Mouse (Mus musculus): ENCODE data around the gene Cd37. TPM values are rescaled to one million over a fixed set of nuclear protein-coding genes. Genes with fewer than 3 reads are reported as not detected.

Gene Cd37
- total RNA-seq, 2 experiments from 2014 or later = 2.8 to 4.4 TPM

Other genes with a start within 250 kb of the Cd37 start
- gene Irf3, start 241.5 kb downstream of the Cd37 start, total RNA-seq (2021) = 10 to 100 TPM; 27.3 to 31.7 TPM
- 10 to 100 TPM; 10.2 to 11.2 TPM for gene Bcl2l12, start 240.4 kb downstream of the Cd37 start, total RNA-seq (2021)
- gene Scaf1, start 222.8 kb downstream of the Cd37 start, total RNA-seq (2021) = 10 to 100 TPM; 48.0 to 48.1 TPM
- 10 to 100 TPM; 45.1 to 53.3 TPM for gene Rras, start 221.2 kb downstream of the Cd37 start, total RNA-seq (2021)
- 10 to 100 TPM; 23.4 to 29.4 TPM for gene Prr12, start 186.2 kb downstream of the Cd37 start, total RNA-seq (2021)
- 10 to 100 TPM; 30.3 to 32.1 TPM for gene Nosip, start 176.7 kb downstream of the Cd37 start, total RNA-seq (2021)
- 1 to 10 TPM; 7.7 to 7.9 TPM for gene Prrg2, start 176.4 kb downstream of the Cd37 start, total RNA-seq (2021)
- 10 to 100 TPM; 26.4 to 28.1 TPM for gene Rcn3, start 146.9 kb downstream of the Cd37 start, total RNA-seq (2021)
- gene Fcgrt, start 135.3 kb downstream of the Cd37 start, total RNA-seq (2021) = 10 to 100 TPM; 77.1 to 84.5 TPM
- gene Rps11, start 114.7 kb downstream of the Cd37 start, total RNA-seq (2021) = 100 to 1,000 TPM; 567 to 587 TPM
- gene Rpl13a, start 110.4 kb downstream of the Cd37 start, total RNA-seq (2021) = 100 to 1,000 TPM; 580 to 665 TPM
- not detected for gene Gm45713, start 102.9 kb downstream of the Cd37 start, total RNA-seq (2021)
- gene Flt3l, start 102.7 kb downstream of the Cd37 start, total RNA-seq (2021) = 10 to 100 TPM in 1 of 2 experiments, 1 to 10 TPM in 1; 7.0 to 16.1 TPM
- gene Pih1d1, start 84.8 kb downstream of the Cd37 start, total RNA-seq (2021) = 10 to 100 TPM; 41.8 to 43.1 TPM
- 10 to 100 TPM; 20.6 to 22.8 TPM for gene Aldh16a1, start 84.5 kb downstream of the Cd37 start, total RNA-seq (2021)
- gene Slc17a7, start 75.2 kb downstream of the Cd37 start, total RNA-seq (2021) = 10 to 100 TPM; 19.7 to 21.0 TPM
- gene Gfy, start 59.5 kb downstream of the Cd37 start, total RNA-seq (2021) = not detected
- not detected for gene Pth2, start 58.1 kb downstream of the Cd37 start, total RNA-seq (2021)
- not detected for gene Ccdc155, start 34.2 kb downstream of the Cd37 start, total RNA-seq (2021)
- not detected for gene Dkkl1, start 27.0 kb downstream of the Cd37 start, total RNA-seq (2021)
- 10 to 100 TPM; 10.3 to 11.4 TPM for gene Tead2, start 23.4 kb downstream of the Cd37 start, total RNA-seq (2021)
- not detected for gene Slc6a16, start 2.0 kb upstream of the Cd37 start, total RNA-seq (2021)
- gene Slc6a21, start 38.4 kb upstream of the Cd37 start, total RNA-seq (2021) = not detected
- 10 to 100 TPM; 24.6 to 27.4 TPM for gene Trpm4, start 94.7 kb upstream of the Cd37 start, total RNA-seq (2021)
- 100 to 1,000 TPM; 842 to 873 TPM for gene Hrc, start 96.2 kb upstream of the Cd37 start, total RNA-seq (2021)
- gene Ppfia3, start 127.9 kb upstream of the Cd37 start, total RNA-seq (2021) = not detected
- gene Lin7b, start 131.5 kb upstream of the Cd37 start, total RNA-seq (2021) = 1 to 10 TPM; 1.3 to 1.7 TPM
- 10 to 100 TPM; 92.8 to 95.9 TPM for gene Snrnp70, start 156.6 kb upstream of the Cd37 start, total RNA-seq (2021)
- gene Kcna7, start 166.5 kb upstream of the Cd37 start, total RNA-seq (2021) = 1 to 10 TPM; 4.5 to 5.8 TPM
- gene Ntf5, start 174.6 kb upstream of the Cd37 start, total RNA-seq (2021) = under 1 TPM in 1 of 2 experiments, not detected in 1; 0.30 TPM
- not detected for gene Lhb, start 181.7 kb upstream of the Cd37 start, total RNA-seq (2021)
- 100 to 1,000 TPM in 1 of 2 experiments, 10 to 100 TPM in 1; 96.0 to 102 TPM for gene Gys1, start 195.7 kb upstream of the Cd37 start, total RNA-seq (2021)
- gene Ruvbl2, start 199.0 kb upstream of the Cd37 start, total RNA-seq (2021) = 10 to 100 TPM; 22.5 to 23.7 TPM
- gene Ftl1, start 220.8 kb upstream of the Cd37 start, total RNA-seq (2021) = 100 to 1,000 TPM; 246 to 262 TPM
- gene Bax, start 227.8 kb upstream of the Cd37 start, total RNA-seq (2021) = 10 to 100 TPM; 26.9 to 28.5 TPM
- gene Tulp2, start 242.8 kb upstream of the Cd37 start, total RNA-seq (2021) = under 1 TPM in 1 of 2 experiments, not detected in 1; 0.16 TPM
- 1 to 10 TPM; 5.4 to 5.8 TPM for gene Gm45808, start 247.7 kb upstream of the Cd37 start, total RNA-seq (2021)
- 1 to 10 TPM; 7.6 to 7.7 TPM for gene Dhdh, start 249.7 kb upstream of the Cd37 start, total RNA-seq (2021)

All from heart, postnatal 36 days (tissue).